Mouse (Mus musculus) thymus, adult 18-20 months (tissue): ENCODE data around the gene Lsm14a.

Experiments
- DNase-seq, 2 experiments: peaks; one replicate each; pipeline ENCODE4 v3.0.0; 2022; ENCODE audit warnings: mixed read lengths in 2 of 2

Gene Lsm14a

DNA sequence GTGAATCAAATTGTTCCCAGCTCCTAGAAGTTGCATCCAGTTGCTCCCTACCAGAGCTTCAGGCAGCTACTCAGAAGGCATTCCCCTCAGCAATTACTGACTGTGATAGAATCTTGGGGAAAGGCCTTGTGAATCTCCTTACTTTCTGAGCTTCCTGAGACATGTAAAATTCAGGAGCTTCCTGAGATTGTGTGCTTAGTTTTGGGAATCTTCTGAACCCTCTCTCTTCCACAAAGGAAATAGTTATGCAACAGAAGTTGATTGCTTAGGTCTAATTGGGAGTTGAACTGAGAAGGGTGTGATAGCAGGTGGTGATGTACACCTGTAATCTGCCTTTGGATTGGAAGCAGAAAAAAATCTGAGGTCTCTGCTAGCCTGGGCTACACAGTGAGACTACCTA lies at the start of gene Lsm14a:
TSS of gene Lsm14a (minus strand) at position 101 of the 400 bp plus-strand sequence.
- no peak for DNase-seq

DNA sequence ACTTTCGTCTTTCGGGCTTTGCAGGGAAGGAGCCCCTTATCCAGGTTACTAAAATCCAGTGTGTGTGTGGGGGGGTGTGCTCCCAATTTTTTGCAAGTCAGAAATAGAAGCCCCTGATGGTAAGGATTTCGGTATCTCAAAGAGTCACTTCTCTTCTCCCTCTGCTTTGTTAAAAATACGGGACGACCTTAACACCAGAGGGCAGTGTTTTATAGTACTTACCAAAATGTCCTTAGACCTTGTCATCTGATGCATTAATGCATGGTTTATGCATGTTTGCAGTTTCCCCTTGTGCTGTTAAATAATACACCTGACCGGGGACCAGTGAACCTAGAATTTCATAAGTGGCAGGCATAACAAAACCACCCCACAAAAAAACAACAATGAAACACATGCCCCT lies 45.8 kb upstream of the Lsm14a start:
- DNase-seq = no peak

DNA sequence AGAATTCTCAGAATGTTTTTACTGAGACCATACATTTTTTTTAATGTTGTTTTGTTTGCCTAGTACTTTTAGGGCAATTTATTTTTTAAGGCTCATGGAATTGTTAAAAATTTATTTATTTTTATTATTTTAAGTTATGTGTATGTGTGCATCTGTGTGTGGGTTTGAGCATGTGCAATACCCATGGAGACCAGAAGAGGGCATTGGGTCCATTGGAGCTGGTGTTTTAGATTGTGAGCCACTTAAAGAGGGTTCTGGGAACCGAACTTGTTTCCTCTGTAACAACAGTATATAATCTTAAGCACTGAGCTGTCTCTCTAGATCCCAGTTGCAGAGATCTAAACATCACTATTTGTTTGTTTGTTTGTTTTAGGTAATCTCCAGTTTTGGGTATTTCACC lies 40.5 kb upstream of the Lsm14a start:
- DNase-seq = no peak

DNA sequence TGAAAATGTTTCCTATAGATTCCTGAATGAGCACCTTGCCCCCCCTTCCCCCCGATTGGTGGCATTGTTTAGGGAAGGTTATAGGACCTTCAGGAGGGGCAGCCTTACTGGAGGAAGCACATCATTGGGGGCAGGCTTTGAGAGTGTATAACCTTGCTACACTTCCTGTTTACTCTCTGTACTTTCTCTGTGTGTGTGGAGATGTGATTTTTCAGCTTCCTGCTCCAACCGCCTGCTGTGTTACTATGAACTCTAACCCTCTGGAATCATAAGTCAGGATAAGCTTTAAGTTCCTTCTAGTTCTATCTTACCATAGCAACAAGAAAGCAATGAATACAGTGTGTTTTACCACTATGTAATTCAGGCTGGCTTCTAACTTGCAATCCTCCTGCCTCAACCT lies 28.1 kb upstream of the Lsm14a start:
- DNase-seq = no peak

DNA sequence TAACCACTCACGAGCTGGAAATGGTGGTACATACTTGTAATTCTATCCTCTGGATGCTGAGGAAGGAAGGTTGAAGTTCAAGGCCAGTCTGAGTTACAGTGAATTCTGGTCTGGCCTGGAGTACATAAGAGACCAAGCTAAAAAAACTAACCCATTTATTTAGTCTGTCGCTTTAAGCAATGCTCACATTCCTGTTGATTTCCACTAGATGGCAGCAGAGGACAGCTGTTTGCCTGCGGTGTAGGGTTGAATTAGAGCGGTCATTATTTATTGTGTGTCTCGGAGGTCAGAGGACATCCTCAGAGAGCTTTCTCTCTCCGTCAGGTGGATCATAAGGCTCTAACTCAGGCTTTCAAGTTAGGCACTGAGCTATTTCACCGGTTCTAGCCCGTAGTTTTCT lies 14.4 kb upstream of the Lsm14a start:
- no peak for DNase-seq

DNA sequence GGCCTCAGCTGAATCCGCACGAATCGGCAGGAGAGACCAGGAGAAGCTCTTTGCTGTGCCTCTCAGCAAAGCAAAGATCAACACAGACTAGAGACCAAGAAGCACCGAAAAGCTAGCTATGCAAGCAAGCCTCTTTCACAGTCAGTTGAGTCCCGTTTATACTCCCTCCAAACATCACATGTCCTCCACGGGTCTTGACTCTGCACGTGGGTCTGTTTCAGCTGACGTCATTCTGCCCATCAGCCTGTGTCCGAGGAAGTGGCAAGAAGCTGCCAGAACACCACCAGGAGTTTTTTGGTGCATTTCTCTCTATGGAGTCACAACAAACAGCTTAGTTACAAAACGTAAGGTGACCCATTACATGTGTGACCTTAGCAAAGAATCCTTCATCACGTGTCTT lies 10.8 kb upstream of the Lsm14a start:
- DNase-seq = no peak

DNA sequence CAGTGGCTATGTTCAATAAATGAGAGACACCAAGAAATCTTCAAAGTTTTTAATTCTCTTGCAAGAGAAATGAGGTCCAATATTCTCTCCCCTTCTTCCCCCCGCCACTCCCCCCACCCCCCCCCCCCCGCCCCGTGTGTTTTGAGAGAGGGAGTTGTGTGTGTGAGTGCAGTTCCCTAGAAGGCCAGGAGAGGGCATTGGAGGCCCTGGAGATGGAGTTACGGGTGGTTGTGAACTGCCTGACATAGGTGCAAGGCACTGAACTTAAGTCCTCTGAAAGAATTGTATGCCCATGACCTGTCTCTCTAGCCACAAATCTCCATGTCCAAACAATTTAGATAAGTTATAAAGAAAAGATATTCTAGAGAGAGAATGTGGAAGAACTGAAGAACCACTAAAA lies 7.0 kb upstream of the Lsm14a start:
- DNase-seq = no peak

DNA sequence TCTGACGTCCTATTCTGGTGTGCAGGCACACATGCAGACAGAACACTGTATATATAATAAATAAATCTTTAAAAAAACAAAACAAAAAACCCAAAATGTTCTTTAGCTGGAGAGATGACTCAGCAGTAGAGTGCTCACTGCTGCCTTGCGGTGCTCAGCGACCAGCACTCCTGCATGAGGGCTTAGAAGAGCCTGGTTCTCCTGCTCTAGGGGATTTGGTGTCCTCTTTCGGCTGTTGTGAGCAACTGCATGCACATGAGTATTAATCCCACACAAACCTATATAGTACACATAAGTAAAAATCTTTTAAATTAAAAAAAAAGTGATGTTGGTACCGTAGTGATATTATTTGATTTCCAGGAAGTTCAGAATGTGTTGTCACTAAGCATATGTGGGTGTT lies 5.7 kb upstream of the Lsm14a start:
- no peak for DNase-seq

DNA sequence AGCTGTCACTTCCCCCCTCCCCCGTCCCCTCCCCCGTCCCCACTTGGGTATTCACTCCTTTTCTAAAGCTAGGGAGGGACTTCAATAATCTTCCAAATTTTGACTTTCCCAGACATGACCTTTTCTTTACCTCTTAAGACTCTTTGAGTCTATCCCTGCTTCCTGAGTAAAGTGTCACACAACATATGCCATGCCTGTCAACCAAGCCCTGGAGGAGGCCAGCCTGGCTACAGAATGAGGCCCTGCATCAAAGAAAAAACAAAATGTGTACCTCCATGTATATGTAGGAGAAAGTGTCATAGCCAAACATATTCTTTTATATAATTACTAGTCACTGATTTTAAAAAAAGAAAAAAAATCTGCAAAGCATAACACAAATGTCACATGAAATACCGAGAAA lies 3.7 kb upstream of the Lsm14a start:
- DNase-seq = no peak

DNA sequence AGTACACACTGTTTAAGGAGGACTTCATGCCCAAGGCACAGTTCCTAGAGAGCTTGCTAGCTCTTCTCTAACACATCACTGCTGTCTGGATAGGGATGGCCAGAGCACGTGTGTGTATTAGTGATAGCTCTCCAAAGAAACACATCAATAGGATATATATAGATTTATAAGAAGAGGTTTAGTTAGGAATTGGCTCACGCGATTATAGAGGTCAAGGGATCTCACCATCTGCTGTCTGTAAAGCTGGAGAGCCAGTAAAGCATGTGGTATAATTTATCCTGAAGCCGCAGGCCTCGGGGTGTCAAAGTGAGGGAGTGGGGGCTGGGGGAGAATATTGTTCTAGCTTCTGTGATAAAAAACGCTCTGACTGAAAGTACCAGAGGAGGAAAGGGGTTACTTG lies 2.6 kb upstream of the Lsm14a start:
- no peak for DNase-seq

DNA sequence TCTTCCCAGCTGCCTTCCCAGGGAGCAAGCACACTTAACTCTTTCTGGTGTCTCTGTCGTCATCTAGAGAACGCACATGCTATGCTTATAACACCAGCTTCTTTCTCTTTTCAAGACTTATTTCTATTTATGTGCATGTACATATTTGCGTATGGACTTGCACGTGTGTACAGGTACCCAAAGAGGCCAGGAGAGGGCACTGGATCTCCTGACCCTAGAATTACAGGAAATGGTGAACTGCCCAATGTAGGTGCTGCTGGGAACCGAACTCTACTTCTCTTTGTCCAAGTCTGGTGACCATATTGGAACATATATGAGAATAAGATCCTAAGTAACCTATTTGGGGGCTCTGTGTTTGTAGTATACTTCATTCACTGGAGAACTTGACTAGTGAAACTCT lies 1.5 kb upstream of the Lsm14a start:
- no peak for DNase-seq

DNA sequence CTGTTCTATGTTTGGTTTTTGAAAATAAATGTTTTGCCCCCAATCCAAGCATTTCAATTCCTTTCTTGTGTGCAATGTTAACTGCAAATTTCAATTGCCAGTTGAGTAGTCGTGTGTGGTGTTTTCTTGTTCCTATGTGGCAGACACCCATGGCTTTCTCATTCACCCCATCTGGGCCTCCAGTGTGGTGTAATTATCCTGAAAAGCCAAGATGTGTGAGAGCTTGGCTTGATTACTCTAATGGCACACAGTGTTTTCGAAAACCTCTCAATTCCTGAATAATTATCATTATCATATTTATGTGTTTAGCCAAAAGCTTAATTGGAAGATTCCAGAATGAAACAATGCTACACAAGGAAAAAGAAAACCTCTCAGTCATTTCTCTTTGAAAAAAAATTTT lies 976 bp upstream of the Lsm14a start:
- DNase-seq = no peak

DNA sequence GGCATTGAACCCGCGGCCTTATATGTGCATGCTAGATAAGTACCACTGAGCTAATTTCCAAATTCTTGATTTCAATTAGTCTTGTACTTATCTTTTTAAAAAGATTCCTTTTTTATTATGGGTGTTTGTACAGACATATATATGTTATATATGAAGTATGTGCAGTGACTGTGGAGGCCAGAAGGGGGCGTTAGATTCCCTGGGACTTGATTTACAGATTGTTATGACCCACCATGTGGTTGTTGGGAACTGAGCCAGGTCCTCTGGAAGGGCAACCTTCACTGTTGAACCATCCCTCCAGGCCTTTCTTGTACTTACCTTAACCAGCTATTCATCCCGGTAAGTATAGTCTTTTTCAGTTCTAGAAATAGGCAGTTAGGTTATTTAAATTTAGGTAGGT lies 780 bp downstream of the Lsm14a start:
- DNase-seq = no peak

DNA sequence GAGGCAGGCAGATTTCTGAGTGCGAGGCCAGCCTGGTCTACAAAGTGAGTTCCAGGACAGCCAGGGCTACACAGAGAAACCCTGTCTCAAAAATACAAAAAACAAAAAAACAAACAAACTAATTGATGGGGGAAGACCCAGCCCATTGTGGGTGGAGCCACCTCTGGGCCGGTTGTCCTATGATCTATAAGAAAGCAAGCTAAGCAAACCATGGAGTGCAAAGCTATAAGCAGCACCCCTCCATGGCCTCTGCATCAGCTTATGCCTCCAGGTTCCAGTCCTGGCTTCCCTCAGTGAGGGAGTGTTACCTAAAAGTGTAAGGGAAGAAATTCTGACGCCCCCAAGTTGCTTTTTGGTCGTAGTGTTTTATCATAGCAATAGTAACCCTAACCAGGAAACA lies 1.4 kb downstream of the Lsm14a start:
- no peak for DNase-seq

DNA sequence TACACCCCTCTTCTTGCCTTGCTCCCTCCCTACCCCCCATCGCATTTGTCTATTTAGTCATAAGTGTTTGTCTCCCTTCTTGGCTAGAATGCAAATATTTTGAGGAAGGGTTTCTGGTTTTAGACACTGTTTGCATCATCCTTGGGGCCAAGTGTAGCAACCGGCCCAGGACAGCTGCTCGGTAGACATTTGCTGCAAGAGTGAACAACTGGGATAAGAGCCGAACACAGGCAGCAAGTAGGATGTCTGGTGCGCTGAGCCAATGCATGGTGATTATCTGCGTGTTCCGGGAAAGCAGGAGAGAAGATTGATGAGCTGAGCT lies 2.3 kb downstream of the Lsm14a start:
- DNase-seq = no peak

DNA sequence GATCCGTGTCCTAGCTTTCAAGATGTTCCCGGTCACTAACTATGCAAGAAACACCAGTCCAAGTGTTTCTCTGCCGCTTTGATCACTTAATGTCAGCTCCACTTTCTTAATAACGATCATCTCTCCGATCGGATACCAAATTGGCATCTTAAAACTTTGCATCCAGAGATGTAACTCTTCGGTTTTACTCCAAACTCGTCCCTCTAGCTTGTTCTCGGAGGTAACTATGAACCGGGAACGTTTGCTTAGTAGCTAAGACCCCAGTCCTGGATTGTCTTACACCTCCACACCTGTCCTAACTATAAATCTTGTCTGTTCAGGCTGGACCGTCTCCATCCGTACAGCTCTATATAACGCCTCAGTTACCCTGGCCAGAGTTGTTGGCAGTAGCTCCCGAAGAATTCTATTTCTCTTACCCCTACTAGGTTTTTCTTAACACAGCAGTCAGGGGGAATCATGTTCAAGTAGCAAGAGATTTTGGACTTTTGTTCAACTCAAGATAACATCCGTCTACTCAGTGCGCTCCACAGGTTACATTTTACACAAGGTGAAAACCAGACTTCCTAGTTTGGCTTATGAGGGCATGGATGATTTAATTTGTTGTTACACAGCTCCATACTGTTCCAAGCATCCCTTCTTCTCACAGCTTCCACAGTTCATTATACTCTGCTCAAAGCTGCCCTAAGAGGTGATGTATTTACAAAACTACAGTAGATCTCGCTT lies 2.8 kb downstream of the Lsm14a start:
- DNase-seq = no peak

DNA sequence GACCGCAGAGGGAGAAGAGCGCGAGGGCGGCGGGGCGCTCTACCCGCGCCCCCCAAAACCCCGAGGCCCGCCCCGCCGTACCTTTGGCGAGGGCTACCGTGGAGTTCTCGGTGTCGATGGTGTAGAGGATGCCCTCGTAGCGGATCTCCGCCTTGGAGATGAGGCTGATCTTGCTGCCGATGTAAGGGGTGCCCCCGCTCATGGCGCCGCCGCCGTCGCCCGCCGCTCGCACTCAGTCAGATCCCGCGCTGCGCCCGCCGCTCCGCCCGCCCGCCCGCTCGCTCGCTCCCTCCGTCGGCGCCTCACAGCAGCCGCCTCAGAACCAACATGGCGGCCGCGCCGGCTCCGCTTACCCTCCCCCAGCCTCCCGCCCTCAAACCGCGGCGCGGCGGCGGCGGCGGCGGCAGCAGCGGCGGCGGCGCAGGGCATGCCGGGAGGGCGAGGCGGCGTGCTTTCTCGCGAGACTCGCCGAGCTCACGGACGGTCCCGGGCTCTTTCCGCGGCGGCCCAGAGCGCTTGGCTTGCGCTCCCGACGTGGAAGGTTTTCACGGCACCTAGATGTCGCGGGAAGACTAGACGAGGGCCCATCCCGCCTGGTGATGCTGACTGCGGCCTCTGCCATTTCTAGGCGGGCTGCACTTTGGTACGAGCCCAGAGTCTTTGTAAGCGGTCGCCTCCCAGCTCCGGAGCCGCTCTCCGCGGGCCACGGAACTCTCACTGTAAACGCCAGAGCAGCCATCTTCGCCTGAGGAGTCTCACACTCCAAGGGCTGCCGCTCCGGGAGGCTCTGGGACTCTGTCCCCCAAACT lies 3.6 kb downstream of the Lsm14a start:
- DNase-seq = peak; percentile 78 to 85

DNA sequence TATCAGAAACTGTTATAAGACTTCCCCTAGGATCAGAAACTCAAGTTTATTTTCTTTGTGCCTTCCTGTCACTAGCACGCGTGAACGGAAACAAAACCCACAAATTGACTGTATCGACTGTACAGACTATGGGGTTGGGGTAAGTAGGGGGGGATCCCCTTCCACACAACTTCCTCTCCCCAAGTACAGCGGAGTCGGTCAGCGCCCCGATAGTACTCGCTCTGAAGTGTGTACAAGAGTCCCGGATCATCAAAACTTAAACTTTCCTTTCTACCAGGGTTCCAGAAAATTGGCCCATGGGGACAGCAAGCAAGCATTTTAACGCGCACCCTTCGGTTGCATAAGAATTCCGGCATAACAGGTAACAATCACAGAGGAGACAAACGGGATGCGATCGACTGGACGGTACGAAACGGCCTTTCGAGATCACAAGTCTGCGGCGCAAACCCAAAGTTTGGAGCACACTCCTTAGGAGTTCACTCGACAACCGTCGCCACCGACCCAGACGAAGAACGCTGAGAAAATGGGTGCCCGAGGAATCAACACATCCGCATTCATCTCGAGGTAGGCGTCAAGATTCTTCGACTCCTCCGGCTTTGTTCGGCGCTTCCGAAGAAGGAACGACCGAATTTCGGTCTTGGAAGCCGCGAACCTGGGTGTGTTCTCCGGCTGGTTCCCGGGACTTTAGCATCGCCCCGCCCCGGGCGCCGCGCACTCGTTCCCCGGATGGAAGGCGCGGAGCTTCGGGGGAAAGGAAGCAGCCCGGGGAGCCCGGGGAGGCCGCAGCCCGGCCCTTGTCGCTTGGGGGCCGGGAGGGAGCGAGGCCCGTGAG lies 4.5 kb downstream of the Lsm14a start:
- DNase-seq = peak; percentile 50 to 67

DNA sequence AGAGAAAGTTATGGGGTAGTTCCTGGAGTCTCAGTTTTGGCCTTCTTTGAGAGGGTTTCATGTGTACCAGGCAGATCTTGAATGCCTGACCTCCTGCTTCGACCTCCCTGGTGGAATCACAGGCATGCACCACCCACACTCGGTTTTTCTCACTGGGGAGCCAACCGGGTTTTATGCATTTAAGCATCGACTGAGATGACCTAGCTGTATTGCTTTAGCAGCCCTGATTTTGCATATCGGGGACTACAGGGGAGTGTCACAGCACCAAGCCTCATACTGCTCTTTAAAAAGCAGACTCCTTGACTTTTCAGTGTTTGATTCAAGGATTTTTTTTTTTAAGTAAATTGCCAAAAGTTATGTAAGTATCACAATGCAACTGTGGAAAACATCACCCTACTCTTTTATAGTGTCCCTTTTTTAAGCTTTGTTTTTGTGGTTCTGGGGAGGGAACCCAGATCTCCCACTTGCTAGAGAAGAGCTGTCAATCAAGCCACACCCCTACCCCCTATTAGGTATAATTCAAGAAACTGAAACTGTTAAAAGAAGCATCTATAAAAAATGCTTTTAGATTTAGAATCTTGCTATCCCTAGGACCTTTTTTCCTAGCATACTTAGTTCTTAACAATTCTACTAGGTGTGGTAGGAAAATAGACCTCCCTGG lies 5.2 kb downstream of the Lsm14a start:
- no peak for DNase-seq

DNA sequence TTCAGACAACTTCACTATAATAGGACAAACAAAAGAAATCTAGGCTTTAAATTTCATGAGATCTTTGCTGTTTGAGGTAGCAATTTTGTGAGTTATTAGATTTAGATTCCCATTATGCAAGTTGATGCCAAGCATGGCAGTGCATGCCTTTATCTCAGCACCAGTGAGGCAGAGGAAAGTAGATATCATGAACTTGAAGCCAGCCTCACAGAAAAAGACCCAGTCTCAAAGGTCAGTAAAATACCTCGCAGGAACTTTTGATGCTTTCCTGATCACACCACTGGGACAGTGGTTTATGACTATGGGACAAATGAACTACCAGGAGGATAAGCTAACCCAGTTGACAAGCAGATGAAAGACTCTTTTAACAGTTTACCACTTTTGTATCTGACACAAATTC lies 10.3 kb downstream of the Lsm14a start:
- DNase-seq = no peak

DNA sequence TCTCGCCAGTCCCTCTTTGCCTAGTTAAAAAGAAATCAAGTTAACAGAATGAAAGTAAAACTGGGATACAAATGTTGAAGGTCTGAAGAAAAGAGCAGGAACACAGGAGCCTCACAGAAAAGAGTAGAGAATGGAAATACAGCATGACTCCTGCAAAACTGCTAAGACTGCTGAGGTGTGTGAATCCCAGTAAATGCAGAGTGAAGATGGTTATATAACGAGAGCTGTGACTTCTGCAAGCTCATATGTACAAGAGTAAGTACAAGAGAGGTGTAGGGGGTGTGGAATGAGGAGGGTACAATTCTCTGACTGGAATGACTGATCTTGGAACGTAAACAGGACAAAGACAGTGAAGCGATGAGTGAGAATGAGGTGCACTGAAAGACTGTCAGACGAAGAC lies 11.4 kb downstream of the Lsm14a start:
- no peak for DNase-seq

DNA sequence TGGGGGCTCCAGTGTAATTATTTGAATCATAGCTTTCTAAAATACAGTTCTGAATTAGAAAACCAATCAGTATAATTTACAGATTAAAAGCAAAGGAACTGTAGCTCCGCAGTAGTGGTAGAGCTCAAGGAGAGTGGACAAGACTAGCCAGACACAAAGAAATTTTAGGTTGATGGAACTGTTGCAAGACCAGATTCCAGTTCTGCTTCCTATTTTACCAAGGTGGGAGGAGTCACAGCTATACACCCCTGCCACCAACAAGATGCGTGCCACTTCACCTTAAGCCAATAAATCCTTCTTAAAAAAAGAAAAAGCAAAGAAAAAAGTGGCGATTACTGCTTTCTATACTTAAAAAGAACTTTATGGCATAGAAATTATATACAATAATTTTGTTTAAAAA lies 12.8 kb downstream of the Lsm14a start:
- DNase-seq = no peak

DNA sequence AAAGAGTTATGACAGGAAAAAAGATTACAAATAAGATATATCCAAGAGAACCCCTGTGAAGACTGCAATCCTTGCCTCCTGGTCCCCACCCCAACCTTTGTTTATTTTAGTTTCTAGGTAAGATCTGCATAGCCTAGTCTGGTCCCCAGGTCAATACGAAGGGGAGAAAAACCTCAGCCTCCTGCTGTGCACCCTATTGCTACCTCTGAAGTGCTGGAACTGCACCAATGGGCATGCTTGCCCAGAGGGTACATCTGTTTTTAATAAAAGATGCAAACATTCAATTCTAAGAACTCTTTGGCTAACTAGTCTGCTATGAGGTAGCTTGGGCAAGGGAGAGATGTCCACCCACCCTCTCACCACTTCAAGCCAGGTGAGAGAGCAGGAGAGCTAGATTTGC lies 19.2 kb downstream of the Lsm14a start:
- no peak for DNase-seq
